Mouse (Mus musculus): ENCODE data around the gene Prkcb. TPM values are rescaled to one million over a fixed set of nuclear protein-coding genes. Genes with fewer than 3 reads are reported as not detected.
A peak's percentile ranks its signal among the peaks of the same experiment; 100 is the strongest.

The Prkcb gene
- polyA plus RNA-seq, 1 experiment from 2014 or later: 13.3 TPM

- no peak for ATAC-seq (replicated peaks; ENCODE audit: insufficient number of reproducible peaks, low FRiP score, low TSS enrichment)
- peaks cover 6% of the 10 kb centered on the region; the same call in 1 of the 2 replicates for H3K27me3 ChIP-seq (ENCODE audit: control insufficient read depth, insufficient read depth, low read length)
- H3K9me3 ChIP-seq (replicated peaks; ENCODE audit: control insufficient read depth, low read length): peaks cover 5% of the 10 kb centered on the region
- 21% methylated on average over 21 of the region's 21 CpGs for WGBS (ENCODE audit: insufficient replicate concordance)
- H3K4me1 ChIP-seq (ENCODE audit: control insufficient read depth, insufficient read depth, low read length): no peaks in the 10 kb centered on the region
- H3K4me2 ChIP-seq: no peak overlapping the region
- H3K36me3 ChIP-seq (ENCODE audit: control insufficient read depth, insufficient read depth, low read length): no peaks in the 10 kb centered on the region
- 0 out of 2 replicates have a peak overlapping the region, but pooled peaks have one; percentile 46 for H3K9ac ChIP-seq (ENCODE audit: low read depth, low read length)
- H3K4me3 ChIP-seq (ENCODE audit: low read depth, low read length): no peak overlapping the region
- no peak overlapping the region for H3K27ac ChIP-seq (ENCODE audit: low read depth, low read length)
Measured at GRCm38 (mm10) chr7:122477566-122478564, 189.3 kb downstream of the Prkcb start.

- no peak overlapping the region for H3K4me3 ChIP-seq (ENCODE audit: low read depth, low read length)
- peaks cover under 1% of the 10 kb centered on the region; the same call in 1 of the 2 replicates for H3K27me3 ChIP-seq (ENCODE audit: control insufficient read depth, insufficient read depth, low read length)
- no peak overlapping the region for H3K27ac ChIP-seq (ENCODE audit: low read depth, low read length)
- H3K9me3 ChIP-seq (replicated peaks; ENCODE audit: control insufficient read depth, low read length): no peaks in the 10 kb centered on the region
- no peaks in the 10 kb centered on the region for H3K4me1 ChIP-seq (ENCODE audit: control insufficient read depth, insufficient read depth, low read length)
- H3K9ac ChIP-seq (ENCODE audit: low read depth, low read length): no peak overlapping the region
- H3K4me2 ChIP-seq: no peak overlapping the region
- 81% methylated on average over 8 of the region's 8 CpGs for WGBS (ENCODE audit: insufficient replicate concordance)
- ATAC-seq (replicated peaks; ENCODE audit: insufficient number of reproducible peaks, low FRiP score, low TSS enrichment): no peak
- no peaks in the 10 kb centered on the region for H3K36me3 ChIP-seq (ENCODE audit: control insufficient read depth, insufficient read depth, low read length)
Measured at GRCm38 (mm10) chr7:122483949-122484348, 195.4 kb downstream of the Prkcb start.

GRCm38 (mm10) chr7:122487929-122488571, 199.5 kb downstream of the Prkcb start:
- ATAC-seq (replicated peaks; ENCODE audit: insufficient number of reproducible peaks, low FRiP score, low TSS enrichment): no peak
- Histone ChIP-seq H3K36me3 (ENCODE audit: control insufficient read depth, insufficient read depth, low read length) (no peaks in the 10 kb centered on the region), H3K4me2 (no peak overlapping the region), H3K9me3 (replicated peaks; ENCODE audit: control insufficient read depth, low read length) (no peaks in the 10 kb centered on the region), H3K27me3 (ENCODE audit: control insufficient read depth, insufficient read depth, low read length) (no peaks in the 10 kb centered on the region), H3K27ac (ENCODE audit: low read depth, low read length) (no peak overlapping the region), H3K4me1 (ENCODE audit: control insufficient read depth, insufficient read depth, low read length) (no peaks in the 10 kb centered on the region), H3K9ac (ENCODE audit: low read depth, low read length) (no peak overlapping the region), H3K4me3 (ENCODE audit: low read depth, low read length) (no peak overlapping the region)
- 68% methylated on average over 11 of the region's 11 CpGs for WGBS (ENCODE audit: insufficient replicate concordance)

- WGBS (ENCODE audit: insufficient replicate concordance): 74% methylated on average over 8 of the region's 8 CpGs
- H3K27me3 ChIP-seq (ENCODE audit: control insufficient read depth, insufficient read depth, low read length): no peaks in the 10 kb centered on the region
- no peak overlapping the region for H3K4me3 ChIP-seq (ENCODE audit: low read depth, low read length)
Measured at GRCm38 (mm10) chr7:122492041-122492440, 203.5 kb downstream of the Prkcb start.

GRCm38 (mm10) chr7:122492936-122493335, 204.4 kb downstream of the Prkcb start:
- ATAC-seq (replicated peaks; ENCODE audit: insufficient number of reproducible peaks, low FRiP score, low TSS enrichment): no peak
- H3K27ac ChIP-seq (ENCODE audit: low read depth, low read length): no peak overlapping the region
- no peak overlapping the region for H3K4me3 ChIP-seq (ENCODE audit: low read depth, low read length)
- H3K4me1 ChIP-seq (ENCODE audit: control insufficient read depth, insufficient read depth, low read length): no peaks in the 10 kb centered on the region
- 82% methylated on average over 9 of the region's 9 CpGs for WGBS (ENCODE audit: insufficient replicate concordance)
- H3K4me2 ChIP-seq: no peak overlapping the region
- H3K36me3 ChIP-seq (ENCODE audit: control insufficient read depth, insufficient read depth, low read length): no peaks in the 10 kb centered on the region
- H3K9ac ChIP-seq (ENCODE audit: low read depth, low read length): no peak overlapping the region
- H3K27me3 ChIP-seq (ENCODE audit: control insufficient read depth, insufficient read depth, low read length): no peaks in the 10 kb centered on the region
- no peaks in the 10 kb centered on the region for H3K9me3 ChIP-seq (replicated peaks; ENCODE audit: control insufficient read depth, low read length)

More at GRCm38 (mm10) chr7:122492041-122492440, 203.5 kb downstream of the Prkcb start:
- Histone ChIP-seq H3K9me3 (replicated peaks; ENCODE audit: control insufficient read depth, low read length) (no peaks in the 10 kb centered on the region), H3K36me3 (ENCODE audit: control insufficient read depth, insufficient read depth, low read length) (no peaks in the 10 kb centered on the region), H3K4me1 (ENCODE audit: control insufficient read depth, insufficient read depth, low read length) (no peaks in the 10 kb centered on the region), H3K27ac (ENCODE audit: low read depth, low read length) (no peak overlapping the region), H3K4me2 (no peak overlapping the region), H3K9ac (ENCODE audit: low read depth, low read length) (no peak overlapping the region)
- no peak for ATAC-seq (replicated peaks; ENCODE audit: insufficient number of reproducible peaks, low FRiP score, low TSS enrichment)

- H3K27ac ChIP-seq (ENCODE audit: low read depth, low read length): no peak overlapping the region
- 15% methylated on average over 3 of the region's 3 CpGs for WGBS (ENCODE audit: insufficient replicate concordance)
Measured at GRCm38 (mm10) chr7:122494088-122494487, 205.5 kb downstream of the Prkcb start.

GRCm38 (mm10) chr7:122497516-122497915, 209.0 kb downstream of the Prkcb start:
- Histone ChIP-seq H3K9ac (ENCODE audit: low read depth, low read length) (no peak overlapping the region), H3K4me3 (ENCODE audit: low read depth, low read length) (no peak overlapping the region), H3K27ac (ENCODE audit: low read depth, low read length) (no peak overlapping the region), H3K27me3 (ENCODE audit: control insufficient read depth, insufficient read depth, low read length) (no peaks in the 10 kb centered on the region), H3K4me2 (no peak overlapping the region), H3K36me3 (ENCODE audit: control insufficient read depth, insufficient read depth, low read length) (no peaks in the 10 kb centered on the region), H3K4me1 (ENCODE audit: control insufficient read depth, insufficient read depth, low read length) (no peaks in the 10 kb centered on the region), H3K9me3 (replicated peaks; ENCODE audit: control insufficient read depth, low read length) (no peaks in the 10 kb centered on the region)
- 65% methylated on average over 8 of the region's 8 CpGs for WGBS (ENCODE audit: insufficient replicate concordance)
- no peak for ATAC-seq (replicated peaks; ENCODE audit: insufficient number of reproducible peaks, low FRiP score, low TSS enrichment)

More at GRCm38 (mm10) chr7:122494088-122494487, 205.5 kb downstream of the Prkcb start:
- Histone ChIP-seq H3K4me3 (ENCODE audit: low read depth, low read length) (no peak overlapping the region), H3K9ac (ENCODE audit: low read depth, low read length) (no peak overlapping the region), H3K36me3 (ENCODE audit: control insufficient read depth, insufficient read depth, low read length) (no peaks in the 10 kb centered on the region), H3K4me1 (ENCODE audit: control insufficient read depth, insufficient read depth, low read length) (no peaks in the 10 kb centered on the region), H3K4me2 (no peak overlapping the region), H3K27me3 (ENCODE audit: control insufficient read depth, insufficient read depth, low read length) (no peaks in the 10 kb centered on the region), H3K9me3 (replicated peaks; ENCODE audit: control insufficient read depth, low read length) (no peaks in the 10 kb centered on the region)
- ATAC-seq (replicated peaks; ENCODE audit: insufficient number of reproducible peaks, low FRiP score, low TSS enrichment): no peak

GRCm38 (mm10) chr7:122498461-122498860, 209.9 kb downstream of the Prkcb start:
- no peaks in the 10 kb centered on the region for H3K36me3 ChIP-seq (ENCODE audit: control insufficient read depth, insufficient read depth, low read length)
- H3K27ac ChIP-seq (ENCODE audit: low read depth, low read length): no peak overlapping the region
- no peak overlapping the region for H3K4me3 ChIP-seq (ENCODE audit: low read depth, low read length)
- WGBS (ENCODE audit: insufficient replicate concordance): 47% methylated on average over 5 of the region's 5 CpGs
- no peak overlapping the region for H3K9ac ChIP-seq (ENCODE audit: low read depth, low read length)
- no peak overlapping the region for H3K4me2 ChIP-seq
- H3K27me3 ChIP-seq (ENCODE audit: control insufficient read depth, insufficient read depth, low read length): no peaks in the 10 kb centered on the region
- no peak for ATAC-seq (replicated peaks; ENCODE audit: insufficient number of reproducible peaks, low FRiP score, low TSS enrichment)
- H3K4me1 ChIP-seq (ENCODE audit: control insufficient read depth, insufficient read depth, low read length): no peaks in the 10 kb centered on the region
- no peaks in the 10 kb centered on the region for H3K9me3 ChIP-seq (replicated peaks; ENCODE audit: control insufficient read depth, low read length)

Measured in heart, embryonic 11.5 days (tissue).